Mouse (Mus musculus) bone marrow macrophage, adult 2 months (primary cell): Measurements from ENCODE around the gene Babam2.

ENCODE experiments used
- CTCF ChIP-seq: IDR thresholded peaks from 2 replicates; pipeline ENCODE4 v1.5.1; 2012; ENCODE audit warnings: low read depth, mild to moderate bottlenecking, low read length, moderate library complexity
- POLR2A ChIP-seq: IDR thresholded peaks from 2 replicates; pipeline ENCODE4 v1.6.1; 2012; ENCODE audit warnings: mild to moderate bottlenecking, low read depth, low read length, borderline replicate concordance

DNA sequence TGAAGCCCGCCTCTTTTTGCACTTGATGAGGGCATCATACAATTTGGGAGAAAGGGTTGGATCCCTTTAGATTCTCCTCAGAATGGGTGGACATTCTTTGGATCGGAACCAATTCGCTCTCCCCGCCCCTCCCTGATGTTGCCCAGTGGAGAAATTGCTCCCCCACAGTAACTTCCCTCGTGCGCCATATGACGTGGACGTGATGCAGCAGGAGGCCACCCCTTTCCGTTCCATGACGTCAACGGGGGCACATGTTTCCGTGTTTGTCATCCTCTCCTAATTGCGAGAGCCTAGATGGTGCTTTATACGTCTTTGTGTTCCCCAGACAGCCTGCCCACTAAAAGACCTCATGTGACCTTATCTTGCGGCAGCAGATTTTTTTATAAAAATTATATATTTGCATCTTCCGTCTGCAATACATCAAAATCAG, 828 bp downstream of the Babam2 start:
- no peak for TF ChIP-seq CTCF
- no peak for TF ChIP-seq POLR2A
